Mouse (Mus musculus): ENCODE data around the gene Art5. TPM values are rescaled to one million over a fixed set of nuclear protein-coding genes. Genes with fewer than 3 reads are reported as not detected.
"Not testable (repeated sequence)": the region's sequence is repeated elsewhere in the genome, so short reads cannot be mapped to it uniquely, and the experiment has no call there.

Gene Art5
- total RNA-seq, 2 experiments from 2014 or later, result not detected

- ATAC-seq (replicated peaks; ENCODE audit: low FRiP score, low TSS enrichment, poor library complexity, severe bottlenecking), result no peak
Observed at GRCm38 (mm10) chr7:102084041-102084696, 25.1 kb downstream of the Art5 start.

DNA sequence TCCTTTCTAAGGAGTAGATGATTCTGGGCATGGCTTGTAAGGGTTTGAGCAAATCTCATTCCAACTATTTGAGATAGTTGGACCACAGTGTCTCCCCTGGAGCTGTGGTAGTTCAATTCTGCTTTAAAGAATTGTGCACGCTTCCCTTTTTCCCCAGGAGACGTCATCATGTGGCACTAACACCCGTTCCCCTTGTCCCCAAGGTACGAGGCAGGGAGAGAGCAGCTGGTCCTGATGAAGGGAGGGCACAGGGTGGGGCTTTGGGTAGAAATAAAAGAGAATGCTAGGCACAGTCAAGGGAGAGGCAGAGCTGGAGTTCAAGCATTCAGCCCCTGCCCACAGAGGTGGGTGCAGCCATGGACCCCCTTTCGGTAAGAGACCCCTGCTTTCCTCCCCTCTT, 26.5 kb downstream of the Art5 start, which contains the start of gene Trpc2:
Gene Trpc2, plus strand, starts transcription at position 301 of the 400 bp plus-strand sequence.
- ATAC-seq (replicated peaks; ENCODE audit: low FRiP score, low TSS enrichment, poor library complexity, severe bottlenecking), result no peak

DNA sequence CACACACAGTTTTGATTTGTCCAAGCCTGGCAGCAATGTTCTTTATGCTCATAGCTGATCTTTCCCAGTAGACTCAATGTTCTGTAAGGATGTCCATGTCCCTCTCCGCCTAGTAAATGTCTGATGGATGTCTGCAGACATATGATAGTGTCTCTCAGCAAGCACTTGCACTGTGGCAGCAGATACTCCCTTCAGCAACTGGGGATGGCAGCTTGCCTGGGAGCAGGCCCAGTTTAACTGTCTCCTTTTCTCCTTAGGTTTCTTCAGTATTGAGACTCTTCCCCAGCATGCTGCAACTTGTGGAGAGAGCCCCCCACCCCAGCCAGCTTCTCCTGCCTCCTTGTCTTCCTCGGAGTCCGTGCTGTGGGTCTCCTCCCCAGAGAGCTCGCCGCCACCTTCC, 27.5 kb downstream of the Art5 start:
- no peak for ATAC-seq (replicated peaks; ENCODE audit: low FRiP score, low TSS enrichment, poor library complexity, severe bottlenecking)

GRCm38 (mm10) chr7:102080311-102080710, 29.0 kb downstream of the Art5 start:
- no peak for ATAC-seq (replicated peaks; ENCODE audit: low FRiP score, low TSS enrichment, poor library complexity, severe bottlenecking)

- no peak for ATAC-seq (replicated peaks; ENCODE audit: low FRiP score, low TSS enrichment, poor library complexity, severe bottlenecking)
Observed at GRCm38 (mm10) chr7:102078517-102078916, 30.8 kb downstream of the Art5 start.

- peak; percentile 82 for ATAC-seq (replicated peaks; ENCODE audit: low FRiP score, low TSS enrichment, poor library complexity, severe bottlenecking)
Observed at GRCm38 (mm10) chr7:102076714-102077296, 32.5 kb downstream of the Art5 start.

DNA sequence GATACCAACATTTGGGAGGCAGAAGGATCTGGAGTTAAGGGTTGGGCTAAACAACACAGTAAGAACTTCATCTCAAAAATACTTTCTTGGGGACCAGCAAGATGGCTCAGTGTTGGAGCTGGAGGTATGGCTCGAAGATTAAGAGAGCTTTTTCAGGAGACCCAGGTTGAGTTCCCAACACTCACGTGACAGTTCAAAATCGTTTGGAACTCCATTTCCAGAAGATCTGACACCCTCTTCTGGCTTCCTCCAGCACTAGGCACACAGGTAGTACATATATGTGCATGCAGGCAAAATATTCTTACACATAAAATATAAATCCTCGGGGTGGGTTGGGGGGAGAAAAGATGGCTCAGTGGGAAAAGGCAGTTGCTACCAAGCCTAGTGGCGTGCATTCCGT, 42.9 kb downstream of the Art5 start:
- ATAC-seq (replicated peaks; ENCODE audit: low FRiP score, low TSS enrichment, poor library complexity, severe bottlenecking), result no peak

- ATAC-seq (replicated peaks; ENCODE audit: low FRiP score, low TSS enrichment, poor library complexity, severe bottlenecking), result peak; percentile 98
Observed at GRCm38 (mm10) chr7:102065046-102065891, 44.0 kb downstream of the Art5 start, which contains the start of the genes Rnf121, Xndc1 and Xntrpc. TSS of gene Rnf121 (minus strand) at chr7:102065469. TSS of gene Xndc1 (plus strand) at chr7:102065511. TSS of gene Xntrpc (plus strand) at chr7:102065713.

GRCm38 (mm10) chr7:102064655-102065045, 44.6 kb downstream of the Art5 start:
- ATAC-seq (replicated peaks; ENCODE audit: low FRiP score, low TSS enrichment, poor library complexity, severe bottlenecking), result no peak

GRCm38 (mm10) chr7:102063891-102064290, 45.4 kb downstream of the Art5 start:
- no peak for ATAC-seq (replicated peaks; ENCODE audit: low FRiP score, low TSS enrichment, poor library complexity, severe bottlenecking)

GRCm38 (mm10) chr7:102062203-102062602, 47.1 kb downstream of the Art5 start:
- ATAC-seq (replicated peaks; ENCODE audit: low FRiP score, low TSS enrichment, poor library complexity, severe bottlenecking), result no peak

DNA sequence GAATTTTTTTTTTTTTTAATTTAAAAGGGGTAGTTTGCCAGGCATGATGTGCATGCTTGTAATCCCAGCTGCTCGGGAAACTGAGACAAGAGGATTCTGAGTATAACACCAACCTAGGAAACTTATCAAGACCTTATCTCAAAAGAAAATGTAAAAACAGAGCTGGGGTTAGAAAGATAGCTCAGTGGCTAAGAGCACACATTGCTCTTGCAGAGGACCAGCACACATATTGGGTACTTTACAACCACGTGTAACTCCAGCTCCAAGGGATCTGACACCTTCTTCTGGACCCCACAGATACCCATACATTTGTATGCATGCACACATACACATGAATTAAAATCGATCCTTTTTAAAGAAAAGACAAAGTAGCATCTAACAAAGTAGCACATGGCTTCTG, 47.9 kb downstream of the Art5 start:
- ATAC-seq (replicated peaks; ENCODE audit: low FRiP score, low TSS enrichment, poor library complexity, severe bottlenecking), result no peak

DNA sequence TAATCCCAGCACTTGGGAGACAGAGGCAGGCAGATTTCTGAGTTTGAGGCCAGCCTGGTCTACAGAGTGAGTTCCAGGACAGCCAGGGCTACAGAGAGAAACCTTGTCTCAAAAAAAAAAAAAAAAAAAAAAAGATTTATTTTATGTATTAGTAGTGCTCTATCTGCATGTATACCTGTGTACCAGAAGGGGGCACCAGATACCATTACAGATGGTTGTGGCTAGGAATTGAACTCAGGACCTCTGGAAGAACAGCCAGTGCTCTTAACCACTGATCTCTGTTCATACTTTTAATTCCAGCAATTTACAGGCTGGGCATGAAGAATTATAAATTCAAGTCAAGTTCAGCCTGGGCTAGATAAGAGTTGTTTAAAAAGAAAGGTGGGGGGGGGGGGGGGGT, 60.8 kb downstream of the Art5 start:
- not testable (repeated sequence) for ATAC-seq (replicated peaks; ENCODE audit: low FRiP score, low TSS enrichment, poor library complexity, severe bottlenecking)

Other genes starting within 250 kb of the Art5 start
- gene Anapc15, start 245.8 kb downstream of the Art5 start, total RNA-seq (2014; fragmentation: Nextera tagmentation), result 131 and 132 TPM in 2 replicates
- 85.3 and 93.1 TPM in 2 replicates for gene Anapc15, start 245.8 kb downstream of the Art5 start, total RNA-seq (2017)
- 1.3 TPM in 1 of 2 replicates, not detected in the other for gene Folr1, start 238.7 kb downstream of the Art5 start, total RNA-seq (2014; fragmentation: Nextera tagmentation)
- gene Folr1, start 238.7 kb downstream of the Art5 start, total RNA-seq (2017), result not detected in 2 replicates
- gene Lamtor1, start 203.6 kb downstream of the Art5 start, total RNA-seq (2014; fragmentation: Nextera tagmentation), result 47.6 and 53.1 TPM in 2 replicates
- 48.8 and 57.6 TPM in 2 replicates for gene Lamtor1, start 203.6 kb downstream of the Art5 start, total RNA-seq (2017)
- gene Tomt, start 203.1 kb downstream of the Art5 start, total RNA-seq (2014; fragmentation: Nextera tagmentation), result 0.12 TPM in 1 of 2 replicates, not detected in the other
- gene Tomt, start 203.1 kb downstream of the Art5 start, total RNA-seq (2017), result 0.23 TPM in 1 of 2 replicates, not detected in the other
- gene Lrrc51, start 175.6 kb downstream of the Art5 start, total RNA-seq (2014; fragmentation: Nextera tagmentation), result 2.3 and 4.4 TPM in 2 replicates
- 0.75 TPM in 1 of 2 replicates, not detected in the other for gene Lrrc51, start 175.6 kb downstream of the Art5 start, total RNA-seq (2017)
- 106 and 112 TPM in 2 replicates for gene Numa1, start 175.4 kb downstream of the Art5 start, total RNA-seq (2014; fragmentation: Nextera tagmentation)
- 207 and 289 TPM in 2 replicates for gene Numa1, start 175.4 kb downstream of the Art5 start, total RNA-seq (2017)
- gene Il18bp, start 90.8 kb downstream of the Art5 start, total RNA-seq (2014; fragmentation: Nextera tagmentation), result 4.7 and 9.2 TPM in 2 replicates
- gene Il18bp, start 90.8 kb downstream of the Art5 start, total RNA-seq (2017), result 1.1 and 2.7 TPM in 2 replicates
- 12.5 and 12.6 TPM in 2 replicates for gene Rnf121, start 44.0 kb downstream of the Art5 start, total RNA-seq (2014; fragmentation: Nextera tagmentation)
- gene Rnf121, start 44.0 kb downstream of the Art5 start, total RNA-seq (2017), result 11.2 and 19.6 TPM in 2 replicates
- 54.5 and 57.5 TPM in 2 replicates for gene Xndc1, start 44.0 kb downstream of the Art5 start, total RNA-seq (2014; fragmentation: Nextera tagmentation)
- gene Xndc1, start 44.0 kb downstream of the Art5 start, total RNA-seq (2017), result 28.7 and 40.8 TPM in 2 replicates
- 0.48 and 1.3 TPM in 2 replicates for gene Xntrpc, start 43.8 kb downstream of the Art5 start, total RNA-seq (2014; fragmentation: Nextera tagmentation)
- 0.08 TPM in 1 of 2 replicates, not detected in the other for gene Xntrpc, start 43.8 kb downstream of the Art5 start, total RNA-seq (2017)
- gene Trpc2, start 26.4 kb downstream of the Art5 start, total RNA-seq (2014; fragmentation: Nextera tagmentation), result not detected in 2 replicates
- gene Trpc2, start 26.4 kb downstream of the Art5 start, total RNA-seq (2017), result 0.80 and 1.0 TPM in 2 replicates
- not detected in 2 replicates for gene Art1, start 7.7 kb downstream of the Art5 start, total RNA-seq (2014; fragmentation: Nextera tagmentation)
- gene Art1, start 7.7 kb downstream of the Art5 start, total RNA-seq (2017), result not detected in 2 replicates
- gene Chrna10, start 7.3 kb upstream of the Art5 start, total RNA-seq (2014; fragmentation: Nextera tagmentation), result not detected in 2 replicates
- not detected in 2 replicates for gene Chrna10, start 7.3 kb upstream of the Art5 start, total RNA-seq (2017)
- gene Nup98, start 100.7 kb upstream of the Art5 start, total RNA-seq (2014; fragmentation: Nextera tagmentation), result 71.1 and 73.6 TPM in 2 replicates
- 50.4 and 59.9 TPM in 2 replicates for gene Nup98, start 100.7 kb upstream of the Art5 start, total RNA-seq (2017)
- 40.0 and 41.2 TPM in 2 replicates for gene Pgap2, start 100.7 kb upstream of the Art5 start, total RNA-seq (2014; fragmentation: Nextera tagmentation)
- 17.5 and 21.8 TPM in 2 replicates for gene Pgap2, start 100.7 kb upstream of the Art5 start, total RNA-seq (2017)
- gene Rhog, start 146.6 kb upstream of the Art5 start, total RNA-seq (2014; fragmentation: Nextera tagmentation), result 145 and 157 TPM in 2 replicates
- gene Rhog, start 146.6 kb upstream of the Art5 start, total RNA-seq (2017), result 20.5 and 38.6 TPM in 2 replicates
- 23.4 and 37.7 TPM in 2 replicates for gene Stim1, start 158.3 kb upstream of the Art5 start, total RNA-seq (2014; fragmentation: Nextera tagmentation)
- 18.4 and 19.4 TPM in 2 replicates for gene Stim1, start 158.3 kb upstream of the Art5 start, total RNA-seq (2017)